Mouse (Mus musculus) kidney, postnatal 36 days (tissue): ENCODE results near the gene Syt6.

ENCODE experiments used
- DNase-seq, 2 experiments: peaks; one replicate each; pipeline ENCODE4 v3.0.0; 2021 to 2022; ENCODE audit warnings: mixed read lengths in 2 of 2

The Syt6 gene

DNA sequence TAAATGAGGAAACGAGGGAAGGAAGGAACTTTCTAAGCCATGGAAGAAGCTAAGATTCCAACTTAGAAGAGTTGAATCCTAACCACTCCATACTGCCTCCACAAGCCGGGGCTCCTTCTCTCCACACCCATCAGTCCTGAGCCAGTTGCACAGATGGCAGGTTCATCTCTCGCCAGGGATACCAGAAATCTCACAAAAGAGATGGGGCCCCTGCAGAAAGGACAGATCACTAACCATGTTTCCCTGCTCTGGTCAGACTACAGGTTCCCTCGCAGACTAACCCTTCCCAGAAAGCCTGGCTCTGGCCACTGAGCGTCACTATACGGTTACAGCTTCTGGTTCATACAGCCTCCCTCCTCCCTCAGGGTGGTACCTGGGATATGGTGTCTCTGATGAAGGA, 74.7 kb downstream of the Syt6 start:
- no peak for DNase-seq

DNA sequence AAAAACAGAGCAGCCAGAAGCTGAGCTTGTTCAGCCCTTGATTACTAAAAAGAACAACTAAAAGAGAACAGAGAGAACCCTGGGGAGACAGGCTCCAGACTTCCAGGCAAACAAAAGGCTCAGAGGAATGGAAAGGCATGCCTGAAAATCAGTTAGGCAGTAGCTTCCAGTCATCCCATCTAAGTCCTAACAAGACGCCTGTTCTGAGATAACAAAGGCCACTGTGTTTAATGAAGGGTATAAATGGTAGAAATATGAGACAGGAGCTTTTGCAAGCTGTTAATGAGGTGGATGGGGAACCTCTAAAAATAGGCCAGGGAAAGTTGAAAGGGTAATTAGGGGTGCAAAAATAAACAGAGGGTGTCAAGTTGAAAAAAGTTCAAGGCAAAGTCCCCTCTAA, 75.4 kb downstream of the Syt6 start:
- DNase-seq = no peak

DNA sequence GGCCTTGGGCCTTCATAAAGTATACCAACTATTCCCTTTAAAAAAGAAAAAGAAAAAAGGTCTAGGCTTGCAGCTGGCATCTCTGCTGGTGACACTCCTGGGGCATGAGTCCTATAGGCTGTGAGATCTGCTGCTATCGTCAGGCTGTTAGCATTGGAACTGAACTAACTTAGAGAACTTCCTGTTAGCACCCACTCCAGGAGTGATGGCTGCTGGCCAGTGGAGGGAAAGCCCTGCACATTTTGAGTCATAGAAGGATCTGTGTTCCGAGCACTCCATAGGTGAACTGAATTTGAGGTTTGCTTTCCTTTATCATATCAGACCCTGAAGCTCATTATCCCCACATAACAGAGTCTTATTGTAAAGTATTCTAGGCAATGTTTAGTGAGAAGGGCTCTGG, 85.0 kb downstream of the Syt6 start:
- DNase-seq = no peak

DNA sequence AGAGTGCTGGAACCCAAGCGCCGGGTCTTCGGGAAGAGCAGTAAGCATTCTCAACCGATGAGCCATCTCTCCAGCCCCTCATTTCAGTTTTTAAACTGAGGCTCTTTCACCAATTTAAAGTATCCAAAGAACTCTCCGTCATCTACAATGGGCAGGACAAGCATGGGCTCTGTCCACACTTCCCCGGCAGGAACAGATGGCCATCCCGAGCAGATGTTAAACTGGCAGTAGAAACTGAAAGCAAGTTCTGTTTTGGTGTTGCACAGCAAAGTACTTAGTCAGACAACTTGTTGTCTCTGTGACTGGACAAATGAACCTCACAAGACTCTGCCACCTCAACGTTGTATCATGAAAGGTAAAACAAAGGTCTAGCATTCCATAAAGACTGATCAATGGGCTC, 86.7 kb downstream of the Syt6 start:
- no peak for DNase-seq

DNA sequence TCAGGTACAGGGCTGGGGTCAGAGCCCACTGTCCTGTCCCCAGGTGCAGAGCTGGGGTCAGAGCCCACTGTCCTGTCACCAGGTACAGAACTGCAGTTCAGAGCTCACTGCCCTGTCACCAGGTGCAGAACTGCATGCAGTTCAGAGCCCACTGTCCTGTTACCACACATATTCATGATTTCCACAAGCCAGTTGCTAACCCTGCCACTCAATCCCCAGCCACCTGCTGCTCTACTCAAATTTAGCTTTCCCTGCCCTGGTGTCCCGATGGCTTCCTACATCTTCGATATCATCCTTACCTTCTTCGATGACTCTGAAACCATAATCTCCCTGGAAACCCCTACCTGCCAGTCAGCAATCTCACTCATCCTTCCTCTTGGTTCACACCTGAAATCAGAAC, 88.4 kb downstream of the Syt6 start:
- DNase-seq = no peak

DNA sequence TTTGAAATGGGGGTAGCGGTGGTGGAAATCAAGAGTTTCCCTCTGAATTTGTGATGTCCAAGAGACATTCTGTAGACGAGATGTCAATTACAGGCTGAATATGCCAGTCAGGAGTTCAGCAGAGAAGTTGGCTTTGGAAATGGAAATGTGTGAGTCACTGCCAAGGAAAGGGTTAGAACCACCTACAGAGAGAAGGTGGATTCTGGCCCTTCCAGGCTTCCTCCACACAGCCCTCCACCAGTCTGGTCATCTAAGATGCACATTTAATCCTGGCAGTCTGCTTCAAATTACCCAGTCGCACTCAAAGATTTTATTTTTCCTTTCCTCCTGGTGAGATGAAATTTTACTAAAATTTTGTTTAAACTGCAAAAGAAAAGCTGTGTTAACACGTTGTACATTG, 97.1 kb downstream of the Syt6 start:
- no peak for DNase-seq

DNA sequence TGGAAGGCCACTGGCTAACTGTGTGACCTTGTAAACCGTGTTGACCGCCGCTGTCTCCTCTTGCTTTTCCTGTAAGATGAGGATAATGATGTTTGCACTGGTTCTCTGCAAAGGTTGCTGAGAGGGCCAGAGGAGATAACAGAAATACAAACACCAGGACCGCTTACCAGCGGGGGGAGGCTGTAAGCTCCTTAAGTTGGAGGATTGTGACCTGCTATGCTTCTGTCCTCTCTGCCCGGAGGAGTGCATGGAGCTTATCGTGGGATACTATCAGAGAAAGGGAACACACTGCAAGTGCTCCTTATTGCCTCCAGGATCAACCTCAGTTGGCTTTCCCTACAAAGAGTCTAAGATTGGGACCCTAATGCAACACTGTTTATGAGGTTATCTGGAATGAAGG, 97.7 kb downstream of the Syt6 start:
- no peak for DNase-seq

DNA sequence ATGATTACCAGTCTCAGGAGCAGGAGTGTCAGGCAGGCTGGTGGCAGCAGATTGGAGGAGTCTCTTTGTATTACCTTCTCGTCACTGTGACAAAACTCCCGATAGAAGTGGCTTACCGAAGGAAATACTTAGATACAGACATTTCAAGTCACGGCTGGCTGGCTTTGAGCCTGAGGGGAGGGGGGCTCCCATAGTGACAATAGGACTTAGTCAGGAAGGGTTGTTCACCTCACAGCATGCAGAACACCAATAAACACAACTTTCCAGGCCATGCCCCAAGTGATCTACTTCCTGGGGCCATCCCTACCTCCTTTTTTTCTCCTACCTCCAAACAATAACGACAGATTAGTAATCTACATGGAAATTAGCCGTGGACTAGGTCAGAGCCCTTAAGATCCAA, 103.8 kb downstream of the Syt6 start:
- DNase-seq = no peak

DNA sequence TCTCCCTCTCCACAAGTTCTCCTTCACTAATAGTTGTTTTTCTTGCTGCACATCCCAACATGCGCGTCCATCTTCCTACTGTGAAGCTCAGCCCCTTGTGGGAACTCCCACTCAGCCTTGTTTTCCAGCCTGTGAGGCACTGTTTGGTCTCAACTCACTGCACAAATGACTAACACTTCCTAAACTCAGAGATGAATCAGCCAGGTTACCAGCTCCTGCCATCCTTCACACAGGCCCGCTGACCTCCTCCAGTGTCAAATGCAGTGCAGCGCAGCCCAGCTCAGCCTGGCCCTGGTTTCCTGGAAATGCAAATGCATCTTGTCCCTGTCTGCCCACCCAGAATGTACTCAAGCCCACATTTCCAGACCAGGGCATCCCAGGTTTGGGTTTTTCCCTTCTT, 107.4 kb downstream of the Syt6 start:
- no peak for DNase-seq

DNA sequence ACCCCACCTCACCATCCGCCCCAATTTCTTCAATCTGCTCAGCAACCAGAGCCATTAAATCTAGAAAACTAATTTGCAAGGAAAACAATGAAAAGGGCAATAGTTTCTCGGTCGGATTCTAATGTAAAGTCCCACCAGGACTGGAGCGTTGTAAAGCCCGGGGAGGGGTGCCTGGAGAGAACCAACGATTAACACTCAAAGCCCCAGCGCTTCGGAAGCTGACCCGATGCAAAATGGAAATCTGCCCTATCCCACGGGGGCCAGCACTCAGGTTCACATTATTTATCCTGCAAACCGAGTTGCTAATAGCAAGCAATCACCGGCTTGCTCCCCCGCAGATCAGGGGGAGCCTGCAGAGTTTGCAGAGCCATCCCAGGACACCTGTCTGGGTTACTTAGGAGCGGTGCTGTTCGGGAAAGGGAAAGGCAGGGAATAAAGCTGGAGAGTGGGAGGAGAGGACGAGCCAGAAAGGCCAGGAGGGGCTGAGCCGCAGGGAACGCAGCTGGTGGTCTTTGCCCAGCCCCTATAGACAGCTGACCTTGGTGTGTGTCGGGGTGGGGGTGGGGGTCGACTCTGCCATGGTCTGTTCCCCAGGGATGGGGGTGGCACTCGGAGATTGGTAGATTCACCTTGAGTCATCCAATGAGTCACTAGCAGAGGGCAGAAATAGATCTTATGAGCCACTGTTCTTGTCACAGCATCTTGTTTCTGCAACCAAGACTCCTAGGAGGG, 108.4 kb downstream of the Syt6 start:
- DNase-seq = no peak

DNA sequence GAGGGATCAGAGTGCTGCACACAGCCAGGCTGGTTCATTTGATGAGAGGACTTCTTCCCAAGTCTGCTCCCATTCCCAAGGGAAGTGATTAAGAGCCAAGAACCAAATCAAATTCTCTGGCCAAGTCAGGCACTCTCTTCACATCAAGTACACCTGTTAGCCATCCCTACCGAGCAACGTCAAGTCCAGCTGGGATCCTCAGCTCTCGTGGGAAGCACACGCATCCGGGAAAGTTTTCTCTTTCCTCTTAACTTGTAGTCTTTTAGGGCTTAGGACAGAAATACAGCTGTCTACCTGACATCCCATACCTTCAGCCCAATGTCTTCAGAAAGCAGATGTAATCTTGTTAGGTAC, 108.9 kb downstream of the Syt6 start:
- no peak for DNase-seq

DNA sequence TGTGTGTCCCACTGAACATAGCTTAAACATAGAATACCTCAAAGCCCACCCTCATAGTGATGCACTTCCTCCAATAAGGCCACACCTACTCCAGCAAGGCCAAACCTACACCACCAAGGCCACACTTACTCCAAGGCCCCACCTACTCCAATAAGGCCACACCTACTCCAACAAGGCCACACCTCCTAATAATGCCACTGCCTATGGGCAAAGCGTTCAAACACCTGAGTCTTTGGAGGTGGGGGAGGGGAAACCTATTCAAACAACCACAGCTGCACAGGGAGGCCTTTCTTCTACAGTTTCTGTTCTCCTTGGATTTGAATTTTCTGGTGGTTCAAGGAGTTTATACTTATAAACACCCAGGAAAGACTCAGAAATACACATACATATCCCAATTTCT, 114.0 kb downstream of the Syt6 start:
- no peak for DNase-seq

DNA sequence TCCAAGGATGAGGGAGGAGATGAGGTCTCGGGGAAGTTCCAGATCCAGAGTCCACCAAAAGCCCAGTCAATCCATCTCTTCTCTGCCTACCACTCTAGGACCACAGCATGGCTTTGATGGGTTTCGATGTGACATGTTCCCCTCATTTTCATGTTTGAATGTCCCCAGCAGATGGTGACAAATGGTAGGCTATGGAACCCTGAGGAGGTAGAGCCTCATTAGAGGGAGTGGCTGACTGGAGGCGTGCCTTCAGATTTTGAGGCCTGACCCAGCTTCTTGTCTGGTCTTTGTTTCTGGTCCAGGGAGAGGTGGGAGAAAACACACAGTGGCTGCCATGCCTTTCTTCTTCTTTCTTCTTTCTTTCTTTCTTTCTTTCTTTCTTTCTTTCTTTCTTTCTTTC, 115.5 kb downstream of the Syt6 start:
- DNase-seq = peak; percentile 20
